Mouse (Mus musculus): ENCODE measurements around the gene Eif3m. TPM values are rescaled to one million over a fixed set of nuclear protein-coding genes. Genes with fewer than 3 reads are reported as not detected.

Gene Eif3m
- 159 TPM for polyA plus RNA-seq (2015; fragmentation: Illumina TruSeq; extraction: RNeasy Lipid Tissue Mini Kit (QIAGEN cat#74804); ENCODE audit: low read depth, low replicate concordance)

GRCm38 (mm10) chr2:105016967-105017287 is at the start of gene Eif3m:
Eif3m (minus strand) TSS chr2:105017080.

Other genes starting within 250 kb of the Eif3m start
- 6.4 TPM for gene Qser1, start 200.3 kb downstream of the Eif3m start, polyA plus RNA-seq (2015; fragmentation: Illumina TruSeq; extraction: RNeasy Lipid Tissue Mini Kit (QIAGEN cat#74804); ENCODE audit: low read depth, low replicate concordance)
- gene Prrg4, start 167.2 kb downstream of the Eif3m start, polyA plus RNA-seq (2015; fragmentation: Illumina TruSeq; extraction: RNeasy Lipid Tissue Mini Kit (QIAGEN cat#74804); ENCODE audit: low read depth, low replicate concordance) = 0.79 TPM
- gene Ccdc73, start 149.3 kb downstream of the Eif3m start, polyA plus RNA-seq (2015; fragmentation: Illumina TruSeq; extraction: RNeasy Lipid Tissue Mini Kit (QIAGEN cat#74804); ENCODE audit: low read depth, low replicate concordance) = 8.0 TPM
- gene Gm11060, start 74.9 kb upstream of the Eif3m start, polyA plus RNA-seq (2015; fragmentation: Illumina TruSeq; extraction: RNeasy Lipid Tissue Mini Kit (QIAGEN cat#74804); ENCODE audit: low read depth, low replicate concordance) = not detected
- 0.18 TPM for gene Wt1, start 109.4 kb upstream of the Eif3m start, polyA plus RNA-seq (2015; fragmentation: Illumina TruSeq; extraction: RNeasy Lipid Tissue Mini Kit (QIAGEN cat#74804); ENCODE audit: low read depth, low replicate concordance)
- gene Them7, start 207.2 kb upstream of the Eif3m start, polyA plus RNA-seq (2015; fragmentation: Illumina TruSeq; extraction: RNeasy Lipid Tissue Mini Kit (QIAGEN cat#74804); ENCODE audit: low read depth, low replicate concordance) = not detected